Mouse (Mus musculus) layer of hippocampus, adult 9-11 months (tissue): ENCODE results near the gene Klhdc4.

Source experiments
- DNase-seq: peaks from one replicate; pipeline ENCODE4 v3.0.0; 2022

Klhdc4 gene

GRCm38 (mm10) chr8:121848495-121848894, 19.1 kb upstream of the Klhdc4 start:
- no peak for DNase-seq

- no peak for DNase-seq
Observed at GRCm38 (mm10) chr8:121847987-121848386, 18.6 kb upstream of the Klhdc4 start.

- DNase-seq = no peak
Observed at GRCm38 (mm10) chr8:121847261-121847822, 18.0 kb upstream of the Klhdc4 start.

- no peak for DNase-seq
Observed at GRCm38 (mm10) chr8:121846815-121847214, 17.4 kb upstream of the Klhdc4 start.

- DNase-seq = no peak
Observed at GRCm38 (mm10) chr8:121844765-121845164, 15.4 kb upstream of the Klhdc4 start.

GRCm38 (mm10) chr8:121843184-121843733, 13.9 kb upstream of the Klhdc4 start:
- no peak for DNase-seq

- DNase-seq = no peak
Observed at GRCm38 (mm10) chr8:121842064-121842955, 12.9 kb upstream of the Klhdc4 start.

- DNase-seq = no peak
Observed at GRCm38 (mm10) chr8:121841242-121841641, 11.9 kb upstream of the Klhdc4 start.

GRCm38 (mm10) chr8:121832503-121832902, 3.1 kb upstream of the Klhdc4 start:
- peak; percentile 52 for DNase-seq

- DNase-seq = no peak
Observed at GRCm38 (mm10) chr8:121832061-121832460, 2.7 kb upstream of the Klhdc4 start.

GRCm38 (mm10) chr8:121829777-121830362, 501 bp upstream of the Klhdc4 start:
- peak; percentile 24 for DNase-seq

GRCm38 (mm10) chr8:121828376-121829023, 869 bp downstream of the Klhdc4 start:
- peak; percentile 0 for DNase-seq

- peak; percentile 1 for DNase-seq
Observed at GRCm38 (mm10) chr8:121827726-121828125, 1.6 kb downstream of the Klhdc4 start.

- no peak for DNase-seq
Observed at GRCm38 (mm10) chr8:121821770-121822169, 7.6 kb downstream of the Klhdc4 start.

GRCm38 (mm10) chr8:121821320-121821719, 8.0 kb downstream of the Klhdc4 start:
- DNase-seq = no peak

- DNase-seq = no peak
Observed at GRCm38 (mm10) chr8:121820840-121821239, 8.5 kb downstream of the Klhdc4 start.

- no peak for DNase-seq
Observed at GRCm38 (mm10) chr8:121818226-121818625, 11.1 kb downstream of the Klhdc4 start.

GRCm38 (mm10) chr8:121811931-121812570, 17.3 kb downstream of the Klhdc4 start:
- DNase-seq = no peak

GRCm38 (mm10) chr8:121811502-121811901, 17.9 kb downstream of the Klhdc4 start:
- no peak for DNase-seq

- no peak for DNase-seq
Observed at GRCm38 (mm10) chr8:121809524-121810155, 19.7 kb downstream of the Klhdc4 start.

- no peak for DNase-seq
Observed at GRCm38 (mm10) chr8:121808032-121808431, 21.3 kb downstream of the Klhdc4 start.

- no peak for DNase-seq
Observed at GRCm38 (mm10) chr8:121806126-121806525, 23.2 kb downstream of the Klhdc4 start.
